Mouse (Mus musculus) thymus, postnatal 4 days (tissue): ENCODE results near the gene Zan.

Experiments used
- DNase-seq: peaks from one replicate; pipeline ENCODE4 v3.0.0; 2021

The Zan gene

GRCm38 (mm10) chr5:137476964-137477363 lies at the start of gene Zan:
Zan (minus strand) TSS chr5:137477064.
- DNase-seq: no peak

DNA sequence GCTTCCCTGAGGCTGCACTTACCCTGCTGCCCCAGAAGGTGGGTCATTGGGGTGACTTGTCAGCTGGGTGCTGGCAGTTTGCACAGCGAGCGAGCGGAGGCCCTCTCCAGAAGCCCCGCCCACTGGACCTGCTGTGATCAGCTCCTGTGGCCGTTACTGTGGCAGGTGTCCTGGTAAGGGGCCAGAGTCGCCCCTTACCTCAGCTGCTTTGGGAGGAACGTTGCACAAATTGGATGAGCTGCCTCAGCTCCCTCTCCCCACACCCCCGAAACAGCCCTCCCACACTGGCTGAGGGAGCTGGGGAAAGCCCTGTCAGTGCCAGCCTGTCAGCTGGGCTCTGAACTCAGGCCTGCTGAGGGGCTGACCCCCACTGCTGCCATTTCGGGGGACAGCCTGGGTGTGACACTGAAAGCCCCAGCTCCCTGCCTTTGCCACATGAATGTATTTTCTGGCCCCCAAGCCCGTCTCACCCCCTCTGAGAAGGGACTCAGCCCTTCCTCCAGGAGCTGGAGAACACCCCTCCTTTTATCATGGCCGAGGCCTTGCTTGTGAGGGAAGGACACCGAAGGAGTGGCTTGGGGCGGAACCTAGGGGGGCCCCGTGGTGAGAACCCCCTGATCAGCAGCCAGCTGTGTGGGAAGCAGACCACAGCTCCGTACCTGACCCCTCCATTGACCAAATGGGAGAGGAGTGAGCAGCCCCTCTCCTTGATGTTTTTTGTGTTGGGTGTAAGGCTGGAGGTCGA lies 49.5 kb upstream of the Zan start:
- DNase-seq: peak; percentile 68

DNA sequence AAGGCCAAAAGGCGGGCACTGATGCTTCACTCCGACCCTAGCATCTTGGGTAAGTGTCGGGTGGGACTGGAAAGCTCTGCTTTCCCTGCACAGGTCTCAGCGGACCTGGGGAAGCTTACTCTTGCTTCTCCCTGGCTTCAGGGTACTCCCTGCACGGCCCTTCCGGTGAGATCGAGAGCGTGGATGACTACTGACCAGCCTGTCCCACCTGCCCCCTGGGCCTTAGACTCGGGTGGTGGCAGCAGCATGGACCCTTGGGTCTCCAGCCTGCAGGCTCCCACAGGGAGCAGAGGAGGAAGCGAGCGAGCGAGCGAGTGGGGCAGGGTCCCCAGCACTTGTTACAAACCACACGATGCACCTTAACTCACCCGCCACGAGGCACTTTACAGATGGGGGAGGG lies 48.6 kb upstream of the Zan start:
- DNase-seq: no peak

DNA sequence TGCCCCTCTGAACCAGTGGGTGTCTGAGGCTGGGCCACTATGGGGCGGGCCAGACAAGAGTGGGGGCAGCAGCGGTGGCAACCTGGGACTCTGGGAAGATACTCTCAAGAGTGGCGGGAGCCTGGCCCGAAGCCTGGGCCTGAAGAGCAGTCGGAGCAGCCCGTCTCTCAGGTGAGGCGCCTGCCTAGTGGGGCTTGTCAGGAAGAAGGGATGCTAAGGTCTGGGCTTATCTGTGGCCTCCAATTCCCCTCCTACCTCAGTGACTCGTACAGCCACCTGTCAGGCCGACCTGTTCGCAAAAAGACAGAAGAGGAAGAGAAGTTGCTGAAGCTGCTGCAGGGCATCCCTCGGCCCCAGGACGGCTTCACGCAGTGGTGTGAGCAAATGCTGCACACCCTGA lies 47.8 kb upstream of the Zan start:
- no peak for DNase-seq

GRCm38 (mm10) chr5:137524251-137524515 lies 47.3 kb upstream of the Zan start:
- no peak for DNase-seq

- no peak for DNase-seq
Measured at GRCm38 (mm10) chr5:137523396-137524250, 46.8 kb upstream of the Zan start.

- DNase-seq: no peak
Measured at GRCm38 (mm10) chr5:137522711-137523110, 45.8 kb upstream of the Zan start.

GRCm38 (mm10) chr5:137521861-137522260 lies 45.0 kb upstream of the Zan start:
- no peak for DNase-seq

GRCm38 (mm10) chr5:137519691-137520550 lies 43.1 kb upstream of the Zan start:
- DNase-seq: peak; percentile 5

DNA sequence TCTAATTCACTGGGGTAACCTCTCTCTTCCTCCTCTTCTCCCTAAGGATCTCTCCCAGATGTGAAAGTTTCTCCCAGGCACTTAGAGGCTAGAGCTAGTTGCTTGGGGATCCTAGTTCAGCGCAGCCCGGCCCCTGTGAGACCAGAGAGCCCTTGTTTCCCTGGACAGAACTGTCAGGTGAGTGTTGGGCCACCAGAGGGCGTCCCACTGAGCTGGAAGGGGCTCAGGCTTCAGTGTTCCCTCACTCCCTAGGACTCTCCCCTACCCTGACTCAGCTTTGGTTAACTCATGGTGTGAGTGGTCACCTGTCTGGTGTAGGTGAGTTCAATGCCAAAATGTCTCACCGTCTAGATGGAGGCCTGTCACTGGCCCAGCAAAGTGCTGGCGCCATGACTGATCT lies 41.6 kb upstream of the Zan start, which contains the start of gene Gigyf1:
Gene Gigyf1 (plus strand): TSS at position 113 of the 400 bp plus-strand sequence.
- DNase-seq: peak; percentile 64

DNA sequence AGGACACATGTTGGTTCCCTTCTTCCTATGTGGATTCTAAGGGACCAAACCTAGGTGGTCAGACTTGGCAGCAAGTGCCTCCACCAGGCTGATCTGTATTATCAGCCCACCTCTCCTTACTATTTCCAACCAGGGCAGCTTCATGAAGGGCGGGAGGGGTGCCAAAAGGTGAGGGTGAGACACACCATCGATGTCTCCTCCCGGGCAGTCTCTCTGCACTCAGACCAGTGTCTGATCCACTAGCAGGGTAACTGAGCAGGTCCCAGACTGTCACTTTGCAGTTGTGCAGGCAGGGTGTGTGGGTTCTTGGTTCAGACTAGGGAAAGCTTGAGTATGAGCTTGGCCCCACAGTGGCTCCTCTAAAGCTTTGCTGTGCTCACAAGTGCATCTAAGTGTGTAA lies 37.9 kb upstream of the Zan start:
- DNase-seq: peak; percentile 6

DNA sequence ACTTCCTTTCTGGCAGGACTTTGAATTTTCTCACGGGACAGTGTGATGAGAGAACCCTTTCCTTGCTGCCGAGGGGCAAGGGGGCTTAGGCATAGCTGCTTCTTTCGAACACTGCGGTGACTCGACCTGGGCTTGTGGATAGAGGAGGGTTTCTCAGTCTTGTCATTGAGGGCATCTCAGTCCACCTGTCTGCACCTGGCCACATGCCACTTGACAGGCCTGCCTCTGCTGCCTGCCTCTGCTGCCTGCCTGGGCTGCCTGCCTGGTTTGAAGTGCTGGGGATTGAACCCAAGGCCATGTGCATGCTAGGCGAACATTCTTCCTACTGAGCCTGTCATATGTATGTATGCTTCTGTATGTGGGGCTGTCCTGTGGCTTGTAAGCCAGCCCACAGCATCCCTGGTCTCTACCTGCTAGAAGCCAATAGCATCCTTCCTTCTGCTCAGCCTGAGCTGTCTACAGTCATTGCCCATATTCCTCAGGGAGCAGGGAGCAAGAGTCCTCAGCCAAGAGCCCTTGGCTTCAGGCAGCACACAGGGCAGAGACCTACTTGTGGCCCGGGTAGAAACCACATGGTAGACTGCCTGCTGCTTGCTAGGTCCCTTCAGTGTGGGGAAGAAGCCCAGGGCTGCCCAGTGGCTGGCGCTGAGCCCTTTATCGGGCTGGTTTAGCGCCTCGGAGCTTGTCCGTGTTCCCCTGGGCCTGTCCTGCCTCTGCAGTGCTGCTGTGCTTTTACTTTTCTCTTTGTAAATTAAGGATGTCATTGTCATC lies 37.3 kb upstream of the Zan start:
- peak; percentile 8 for DNase-seq

GRCm38 (mm10) chr5:137512847-137513794 lies 36.3 kb upstream of the Zan start:
- peak; percentile 67 for DNase-seq

DNA sequence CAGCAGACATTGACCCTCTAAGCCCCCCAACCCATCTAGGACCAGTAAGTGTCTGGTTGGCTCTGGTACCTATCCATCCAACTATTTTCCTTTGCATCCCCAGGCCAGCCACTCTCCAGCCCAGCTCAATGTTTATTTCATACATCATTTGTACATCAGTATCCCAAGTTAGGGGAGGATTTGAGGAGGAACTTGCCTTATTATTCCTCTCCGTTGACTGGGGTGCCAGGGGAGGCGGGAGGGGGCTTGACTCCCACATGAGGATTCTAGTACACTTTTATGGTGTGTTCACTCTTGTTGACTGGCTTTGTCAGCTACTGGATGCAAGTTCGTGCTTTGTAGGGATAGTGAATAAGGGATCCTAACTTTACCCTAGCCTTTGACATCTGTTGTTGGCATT lies 34.8 kb upstream of the Zan start:
- DNase-seq: peak; percentile 12

- DNase-seq: peak; percentile 69
Measured at GRCm38 (mm10) chr5:137510573-137511390, 33.9 kb upstream of the Zan start.

GRCm38 (mm10) chr5:137510014-137510501 lies 33.2 kb upstream of the Zan start:
- DNase-seq: peak; percentile 84

DNA sequence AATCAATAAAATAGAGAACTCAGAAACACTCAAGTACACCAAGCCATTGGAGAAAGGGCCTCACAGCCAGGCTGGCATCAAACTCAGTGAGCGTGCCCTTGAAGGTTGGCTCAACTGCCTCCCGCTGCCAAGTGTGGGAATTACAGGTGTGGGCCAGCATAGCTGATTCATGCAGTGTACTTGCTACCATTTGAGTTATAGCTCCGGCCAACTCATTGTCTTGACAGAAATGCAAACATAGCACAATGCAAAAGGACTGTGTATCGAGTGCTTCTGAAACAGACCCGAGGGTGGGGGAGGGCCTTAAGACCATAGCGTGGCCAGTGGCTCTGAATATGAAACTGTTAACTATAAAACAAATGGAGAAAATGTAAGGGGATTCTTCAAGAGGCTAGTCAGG lies 27.2 kb upstream of the Zan start:
- peak; percentile 70 for DNase-seq

GRCm38 (mm10) chr5:137502667-137503110 lies 25.8 kb upstream of the Zan start:
- peak; percentile 90 for DNase-seq

DNA sequence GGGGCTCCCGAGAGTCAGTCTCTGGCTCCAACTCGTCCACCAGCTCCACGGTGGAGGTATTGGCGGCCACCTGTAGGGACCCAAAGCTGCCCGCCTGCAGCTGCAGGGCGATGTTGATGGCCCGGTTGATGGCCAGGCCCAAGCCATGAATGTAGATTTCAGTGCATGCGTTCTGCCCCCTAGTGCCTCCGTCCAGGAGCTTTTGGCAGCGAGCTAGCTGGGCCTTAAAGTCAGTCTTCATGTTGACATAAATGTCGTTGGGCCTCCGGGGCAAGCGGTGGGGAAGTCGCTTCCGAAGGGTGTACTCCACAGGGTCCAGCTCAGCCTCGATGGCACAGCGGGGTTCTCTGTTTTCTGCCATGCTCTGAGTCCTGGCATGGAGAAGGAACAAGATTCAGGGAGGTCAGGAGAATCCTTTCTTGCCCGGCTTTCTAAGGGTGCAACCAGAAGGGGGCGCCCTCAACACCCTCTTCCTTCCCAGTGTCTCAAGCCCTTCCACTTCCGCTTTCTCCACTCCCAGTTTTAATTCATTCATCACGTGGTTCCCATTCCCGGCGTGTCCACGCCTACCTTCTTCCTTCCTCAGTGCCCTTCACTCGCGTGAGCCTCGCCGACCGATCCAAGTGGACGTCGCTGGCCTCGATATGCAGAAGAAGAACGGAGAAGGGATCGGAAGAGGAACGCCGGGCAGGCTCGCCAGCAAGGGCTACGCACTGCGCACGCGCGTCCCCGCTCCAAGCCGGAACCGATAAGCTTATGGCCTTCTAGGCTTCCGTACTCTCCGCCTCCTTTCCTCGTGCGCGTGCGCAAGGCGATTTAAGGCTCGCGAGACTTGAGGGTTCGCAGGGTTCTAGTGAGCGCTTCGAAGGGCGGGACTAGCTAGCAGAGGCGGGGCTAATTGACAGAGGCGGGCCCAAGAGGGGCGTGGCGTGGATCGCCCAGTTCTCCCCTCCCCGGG lies 25.1 kb upstream of the Zan start, which contains the start of gene Pop7:
Gene Pop7 (minus strand): TSS at position 810 of the 958 bp plus-strand sequence.
- DNase-seq: peak; percentile 100
